Mouse (Mus musculus) ovary, postnatal 14 days (tissue): ENCODE results near the gene Pknox1.
"Not testable (repeated sequence)": the region's sequence is repeated elsewhere in the genome, so short reads cannot be mapped to it uniquely, and the experiment has no call there.

Experiments used
- DNase-seq: peaks from one replicate; pipeline ENCODE4 v3.0.0; 2022; ENCODE audit warnings: low spot score

Pknox1 gene

DNA sequence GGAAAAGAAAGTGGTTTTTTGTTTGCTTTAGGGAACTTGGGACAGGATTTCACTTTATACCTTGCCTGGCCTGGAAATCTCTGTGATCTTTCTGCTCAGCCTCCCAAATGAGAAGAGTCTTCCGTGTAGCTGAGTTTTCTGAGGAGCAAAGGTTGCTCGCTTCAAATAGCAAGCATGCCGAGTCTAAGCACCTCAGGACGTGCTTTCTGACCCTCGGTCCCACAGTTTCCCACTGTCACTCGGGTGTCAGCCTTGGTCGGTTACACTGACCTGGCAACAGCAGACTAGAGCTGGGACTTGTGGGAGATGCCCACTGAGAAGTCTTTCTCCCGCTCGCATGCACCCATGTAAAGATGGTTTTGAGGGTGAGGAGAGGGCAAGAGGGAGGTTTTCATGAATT is 33.4 kb downstream of the Pknox1 start:
- no peak for DNase-seq

DNA sequence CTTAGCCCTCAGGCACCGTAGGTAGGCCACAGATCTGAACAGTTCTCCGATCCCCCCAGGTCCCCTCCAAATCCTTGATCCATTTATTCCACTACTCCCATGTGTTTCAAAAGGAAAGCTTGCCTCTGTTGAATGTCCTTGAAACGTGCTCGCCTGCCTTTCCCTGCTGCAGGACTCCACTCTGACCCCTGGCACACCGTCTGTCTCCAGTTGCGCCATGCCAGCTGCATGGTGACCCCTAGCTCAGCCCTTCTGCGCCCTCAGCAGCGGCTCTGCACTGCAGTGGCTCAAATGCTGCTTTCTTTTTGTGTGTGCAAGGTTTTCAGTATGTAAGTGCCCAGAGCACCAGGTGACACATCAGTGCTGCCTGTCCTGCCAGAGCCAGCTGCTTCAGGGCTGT is 34.1 kb downstream of the Pknox1 start:
- DNase-seq, result no peak

DNA sequence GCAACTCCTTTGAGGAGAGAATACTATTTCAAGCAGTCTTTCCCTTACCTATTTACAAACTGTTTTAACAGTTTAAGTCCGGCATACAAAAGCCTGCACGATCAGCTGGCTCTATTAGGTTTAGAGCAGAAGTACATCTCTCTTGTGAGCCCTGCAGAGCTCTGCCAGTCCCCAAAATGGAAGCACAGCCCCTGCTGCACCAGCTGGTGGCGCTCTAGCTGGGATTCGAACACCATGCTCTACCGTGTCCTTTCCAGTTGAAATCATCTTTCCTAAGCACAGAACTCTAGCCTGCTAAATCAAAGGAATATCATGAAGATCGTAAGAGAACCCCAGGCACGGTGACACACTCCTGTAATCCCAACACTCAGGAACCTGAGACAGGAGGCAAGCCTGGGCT is 41.9 kb downstream of the Pknox1 start:
- no peak for DNase-seq

DNA sequence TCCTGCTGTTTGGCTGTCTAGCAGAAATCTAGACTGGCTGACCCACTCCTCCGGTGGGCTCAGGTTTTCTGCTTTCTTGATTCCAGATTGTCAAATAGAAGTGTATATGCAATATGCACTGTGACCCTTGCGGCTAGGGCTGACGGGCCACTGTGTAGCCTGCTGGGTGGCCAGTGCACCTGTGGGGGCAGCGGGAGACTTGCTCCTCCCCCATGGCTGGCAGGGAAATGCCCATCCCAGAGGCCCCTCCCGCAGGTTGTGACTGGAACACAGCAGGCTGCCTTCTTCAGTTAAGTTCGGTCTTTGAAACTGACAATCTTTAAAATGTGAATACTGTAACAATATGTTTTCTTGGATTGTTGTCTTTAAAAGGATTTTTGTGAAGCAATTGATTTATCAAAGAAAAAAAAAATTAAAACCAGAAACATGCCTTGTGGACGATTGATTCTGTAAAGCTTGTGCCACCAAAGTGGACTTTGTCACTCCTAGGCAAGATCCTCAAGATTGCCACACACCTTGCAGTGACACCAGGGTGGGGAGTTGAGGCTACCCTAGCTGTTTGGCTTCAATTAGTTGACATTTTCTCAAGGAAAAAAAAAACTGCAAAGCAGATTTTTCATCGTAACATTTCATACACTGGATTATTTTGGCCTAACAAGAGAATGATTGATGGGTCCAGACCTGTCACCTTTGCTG is 42.9 kb downstream of the Pknox1 start:
- no peak for DNase-seq

DNA sequence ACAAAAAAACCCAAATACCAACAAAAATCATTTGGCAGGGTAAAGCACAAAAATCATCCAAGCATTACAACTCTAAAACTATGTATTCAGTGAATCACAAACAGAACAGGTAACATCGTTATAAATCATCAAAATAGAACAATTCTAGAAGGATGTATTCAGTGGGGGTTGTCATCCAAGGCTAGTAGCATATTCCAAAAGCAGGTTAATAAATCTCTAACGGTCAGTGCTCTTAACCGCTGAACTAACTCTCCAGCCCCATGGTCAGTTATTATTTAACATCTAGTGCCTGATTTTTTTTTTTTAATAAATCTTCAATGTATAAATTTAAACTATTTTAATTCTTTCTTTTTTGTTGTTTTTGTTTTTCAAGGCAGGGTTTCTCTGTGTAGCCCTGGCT is 44.6 kb downstream of the Pknox1 start:
- not testable (repeated sequence) for DNase-seq

DNA sequence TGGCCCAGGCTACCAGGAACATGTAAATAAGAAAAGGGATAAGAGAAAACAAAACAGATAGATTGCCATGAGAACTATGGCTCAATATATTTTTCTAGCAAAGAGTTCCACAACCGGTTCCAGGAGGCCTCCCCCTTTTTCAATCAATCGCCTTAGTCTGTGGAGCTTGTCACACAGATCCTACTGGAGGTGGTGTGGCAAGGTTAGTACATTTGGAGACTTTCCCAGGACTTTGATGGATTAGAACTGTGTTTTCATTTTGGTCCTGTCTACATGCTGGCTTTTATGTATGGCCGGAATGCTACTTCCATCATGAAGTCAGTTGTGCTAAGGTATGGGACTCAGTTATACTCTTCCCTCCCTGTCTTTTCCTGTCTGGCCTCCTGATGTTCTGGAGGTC is 45.4 kb downstream of the Pknox1 start:
- no peak for DNase-seq

DNA sequence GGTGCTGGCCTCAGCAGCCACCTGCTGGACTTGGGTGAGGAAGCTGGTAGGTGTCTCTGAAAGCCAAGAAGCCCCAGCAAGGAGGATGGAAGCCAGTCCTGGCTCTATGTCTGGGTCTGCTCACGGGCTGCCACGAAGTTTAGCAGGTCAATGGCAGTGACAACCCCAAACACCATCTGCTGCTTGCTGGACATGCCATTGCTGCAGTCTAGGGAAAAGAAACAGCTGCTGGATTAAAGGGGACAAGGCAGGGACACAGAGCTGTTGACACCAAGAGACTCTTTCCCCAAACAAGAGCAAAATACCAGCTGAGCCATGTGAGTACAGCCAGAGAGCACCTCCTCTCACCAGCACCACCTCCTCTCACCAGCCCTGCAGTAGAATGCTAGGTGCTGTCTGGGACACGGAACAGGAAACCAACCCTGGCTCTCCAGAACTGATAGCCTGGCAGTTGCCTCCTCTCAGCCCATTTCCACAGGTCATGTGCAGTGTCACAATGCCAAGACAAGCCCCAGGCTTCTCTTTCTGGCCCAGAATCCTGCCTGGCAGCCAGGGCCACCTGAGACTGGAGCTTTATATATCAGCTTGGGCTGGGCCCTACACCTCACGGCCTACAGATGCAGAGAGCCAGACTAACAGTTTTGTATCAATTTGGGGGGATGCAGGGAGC is 48.7 kb downstream of the Pknox1 start:
- DNase-seq, result no peak

DNA sequence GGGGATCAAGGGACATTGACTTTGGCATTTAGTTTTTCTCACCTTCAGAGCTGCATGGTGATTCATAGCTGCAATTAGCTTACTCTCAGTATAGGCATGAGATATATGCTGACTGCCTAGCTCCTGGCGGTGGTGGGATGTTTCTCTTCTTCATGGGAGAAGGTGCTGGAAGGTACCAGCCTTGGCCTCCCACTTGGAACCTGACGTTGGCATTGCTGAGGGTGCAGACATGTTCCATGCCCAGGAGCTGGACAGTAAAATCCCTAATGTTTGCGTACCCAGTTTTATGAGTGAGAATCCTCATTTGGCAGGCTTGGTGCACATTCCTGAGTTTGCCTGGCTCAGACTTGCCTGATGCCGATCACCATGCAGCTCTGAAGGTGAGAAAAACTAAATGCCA is 58.6 kb downstream of the Pknox1 start:
- DNase-seq, result no peak

DNA sequence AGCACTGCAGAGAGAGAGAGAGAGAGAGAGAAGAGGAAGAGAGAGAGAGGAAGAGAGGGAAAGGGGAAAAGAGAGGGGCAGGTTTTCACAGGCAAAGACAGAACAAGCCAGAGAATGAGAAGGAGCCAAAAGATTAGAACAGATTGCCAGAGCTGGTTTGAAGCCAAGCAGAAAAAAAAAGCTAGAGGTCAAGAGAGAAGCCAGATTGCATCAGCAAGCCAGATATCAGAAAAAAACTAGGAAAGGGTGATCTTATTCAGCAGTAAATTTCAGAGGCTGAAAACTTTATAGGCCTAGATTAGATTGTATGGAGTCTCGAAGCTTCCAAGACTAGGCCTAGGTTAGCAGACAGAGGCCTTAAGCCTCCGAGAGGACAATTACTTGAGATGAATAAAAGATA is 63.4 kb downstream of the Pknox1 start:
- DNase-seq, result no peak

DNA sequence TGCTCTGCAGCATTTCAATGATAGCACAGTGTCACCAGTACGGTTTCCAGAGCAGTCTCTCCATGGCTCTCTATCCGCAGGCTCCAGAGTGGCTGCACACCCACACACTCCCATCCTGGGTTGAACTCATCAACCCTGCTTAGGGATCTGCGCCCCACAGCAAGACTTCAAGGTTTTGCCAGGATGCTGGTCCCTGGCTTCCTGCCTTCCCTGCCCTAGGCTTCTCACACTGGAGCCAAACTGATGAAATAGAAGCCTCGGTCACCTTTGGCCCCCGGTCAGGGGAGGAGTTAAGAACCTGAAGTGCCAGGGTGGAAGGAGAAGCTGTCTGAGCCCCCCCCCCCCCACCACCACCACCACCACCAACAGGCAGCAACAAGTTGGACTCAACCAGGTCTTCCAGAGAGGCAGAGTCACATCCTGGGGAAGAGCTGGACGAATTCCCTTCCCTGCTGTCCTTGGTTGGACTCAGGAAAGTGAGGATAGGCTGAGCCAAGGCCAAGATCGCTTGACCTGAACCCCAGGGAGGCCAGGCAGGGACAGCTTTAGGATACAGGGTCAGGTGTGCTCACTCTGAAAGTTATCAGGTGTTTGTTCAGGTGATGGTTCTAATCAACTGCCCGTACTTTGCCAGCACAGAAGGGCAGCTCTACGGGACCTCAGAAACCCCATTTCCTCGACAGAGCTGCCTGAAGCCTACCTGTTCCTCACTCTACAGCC is 66.7 kb downstream of the Pknox1 start:
- no peak for DNase-seq

DNA sequence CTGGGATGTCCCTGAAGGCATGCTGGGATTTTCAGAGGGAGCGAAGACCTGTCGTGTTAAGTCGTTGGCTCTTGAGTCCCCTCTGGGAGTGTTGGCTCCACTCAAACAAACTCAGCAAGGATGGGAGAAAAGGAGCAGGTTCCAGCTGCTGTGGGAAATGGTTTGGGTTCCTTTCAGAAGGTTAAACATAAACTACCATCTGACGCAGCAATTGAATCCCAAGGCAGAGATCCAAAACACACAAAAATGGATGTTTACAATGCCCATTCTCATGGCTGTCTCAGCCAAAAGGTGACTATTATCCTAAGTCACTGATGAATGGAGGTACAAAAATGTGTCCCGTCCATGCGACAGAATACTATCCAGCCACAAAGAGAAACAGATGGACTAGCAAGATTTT is 68.5 kb downstream of the Pknox1 start:
- no peak for DNase-seq

DNA sequence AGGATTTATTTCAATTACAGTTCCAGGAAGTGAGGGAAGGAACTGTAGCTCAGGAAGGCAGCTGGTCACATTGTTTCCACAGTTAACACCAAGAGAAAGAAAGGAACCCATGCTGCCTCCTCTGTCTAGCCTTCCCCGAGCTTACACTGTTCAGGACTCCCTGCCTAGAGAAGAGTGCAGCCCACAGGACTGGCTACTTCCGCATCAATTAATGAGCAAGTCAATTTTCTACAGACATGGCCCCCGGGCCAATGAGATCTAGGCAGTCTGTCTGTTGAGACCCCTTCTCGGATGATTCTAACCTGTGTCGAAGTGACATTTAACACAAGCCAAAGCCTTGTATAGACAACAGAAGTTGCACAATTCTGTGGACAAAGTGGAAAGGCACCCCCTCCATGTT is 70.4 kb downstream of the Pknox1 start:
- no peak for DNase-seq

DNA sequence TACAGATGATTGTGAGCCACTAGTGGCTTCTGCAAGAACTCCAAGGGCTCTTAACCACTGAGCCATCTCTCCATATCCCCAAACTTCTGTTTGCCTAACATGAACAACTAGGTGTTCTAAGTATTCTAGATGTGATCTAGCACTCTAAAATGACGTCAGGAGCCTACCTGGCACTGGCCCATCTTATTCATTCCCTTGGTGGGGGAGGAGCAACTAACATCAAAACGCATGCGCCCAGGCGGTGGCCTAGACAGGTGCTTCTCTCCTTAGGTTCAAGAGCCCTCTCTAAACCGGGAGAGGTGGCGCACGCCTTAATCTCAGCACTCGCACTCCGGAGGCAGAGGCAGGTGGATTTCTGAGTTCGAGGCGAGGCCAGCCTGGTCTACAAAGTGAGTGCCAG is 71.2 kb downstream of the Pknox1 start:
- no peak for DNase-seq

DNA sequence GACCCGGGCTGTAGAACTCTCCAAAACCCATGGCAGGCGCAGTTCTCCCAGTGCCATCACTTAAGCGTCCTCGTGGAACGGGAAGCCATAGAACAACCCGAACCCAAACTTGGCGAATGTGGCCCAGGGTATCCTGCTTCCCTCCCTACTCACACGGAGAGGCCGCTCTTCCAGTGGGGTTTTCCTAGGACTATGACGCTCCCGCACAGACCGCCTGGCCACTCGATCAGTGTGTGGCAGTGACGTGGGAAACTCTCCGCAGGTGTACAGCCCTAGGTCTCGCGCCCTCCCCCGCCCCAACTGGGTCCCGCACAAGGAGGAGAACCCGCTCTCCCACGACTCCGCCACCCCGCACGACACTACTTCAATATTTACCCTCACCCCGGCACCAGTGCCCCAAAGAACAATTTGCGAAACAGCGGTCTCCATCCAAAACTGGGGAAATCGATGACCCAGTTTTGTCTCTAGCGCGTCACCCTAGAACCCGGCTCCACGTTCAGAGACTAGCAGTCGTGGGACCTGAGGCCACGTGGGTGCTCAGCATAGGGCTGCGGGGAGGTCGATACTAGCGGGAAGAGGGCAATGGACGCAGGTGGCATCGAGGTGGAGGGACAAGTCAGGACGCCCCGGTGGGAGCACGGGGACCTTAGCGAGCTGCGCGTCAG is 71.9 kb downstream of the Pknox1 start:
- no peak for DNase-seq

DNA sequence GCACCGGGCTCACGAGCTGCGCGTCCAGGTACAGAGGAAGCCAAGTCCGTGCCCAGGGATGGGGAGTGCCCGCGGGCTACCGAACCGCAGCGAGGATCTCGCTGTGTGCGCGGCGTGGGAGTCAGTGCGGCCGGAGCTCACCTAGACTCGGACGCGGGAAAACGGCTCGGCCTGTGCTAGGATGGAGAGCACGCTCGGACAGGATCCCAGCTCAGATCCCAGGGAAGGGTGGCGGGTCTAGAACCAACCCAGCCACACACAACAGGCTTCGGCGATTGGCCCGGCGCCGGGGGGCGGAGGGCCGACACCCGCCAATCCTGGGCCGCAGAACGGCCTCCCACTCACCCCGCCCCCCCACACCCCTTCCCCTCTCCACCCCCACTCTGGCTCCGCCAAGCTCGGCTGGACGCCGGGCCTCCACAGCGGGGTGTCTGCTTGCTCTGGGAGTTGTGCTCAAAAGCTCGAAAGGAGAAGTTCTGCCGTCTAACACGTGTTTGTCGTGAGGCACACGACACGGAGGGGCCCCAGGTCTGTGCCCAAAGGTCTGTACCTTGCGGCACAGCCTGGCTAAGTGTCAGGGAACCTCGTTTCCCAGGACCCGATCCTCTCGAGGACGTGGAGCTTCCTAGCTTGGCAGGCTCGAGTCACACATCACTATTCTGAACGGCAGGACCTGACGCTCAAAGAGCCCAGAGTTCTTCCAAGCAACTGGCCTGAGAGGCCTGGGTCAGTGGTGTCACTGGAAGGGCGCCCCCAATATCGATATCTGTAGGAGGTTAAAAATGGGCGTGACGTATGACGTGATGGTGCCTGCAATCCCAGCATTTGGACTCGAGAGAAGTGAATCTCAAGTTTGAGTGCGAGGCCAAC is 72.6 kb downstream of the Pknox1 start, which contains the start of gene Cbs:
Gene Cbs (minus strand): TSS at position 297 of the 870 bp plus-strand sequence.
- peak; percentile 70 for DNase-seq

DNA sequence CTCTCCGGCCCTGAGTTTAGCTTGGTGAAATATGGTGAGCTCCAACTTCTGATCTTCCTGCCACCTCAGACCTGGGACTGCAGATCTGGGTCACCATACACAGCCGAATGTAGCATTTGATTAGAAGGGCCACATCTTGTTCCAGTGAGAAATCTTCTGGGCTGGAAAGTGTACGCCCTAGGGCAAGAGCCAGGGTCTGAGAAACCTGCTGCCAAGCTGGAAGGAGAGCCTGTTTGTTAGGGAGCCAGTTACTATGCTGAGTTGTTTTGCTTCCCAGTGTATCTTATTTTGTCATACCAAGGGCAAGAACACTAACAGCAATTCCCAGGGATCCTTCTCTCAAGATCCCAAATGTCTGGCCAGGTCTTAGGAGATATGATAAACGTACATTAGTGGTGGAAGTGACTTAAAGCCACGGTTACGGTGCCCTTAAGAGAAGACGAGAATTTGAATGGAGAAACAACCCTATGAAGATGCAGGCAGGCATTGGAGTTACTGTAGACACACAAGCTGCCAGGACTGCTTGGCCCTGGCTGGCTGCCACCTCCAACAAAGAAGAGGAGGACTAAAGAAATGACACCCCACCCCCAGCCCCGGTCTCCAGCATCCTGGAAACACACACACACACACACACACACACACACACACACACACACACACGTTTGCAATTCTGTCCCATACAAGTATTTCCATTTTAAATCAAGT is 73.5 kb downstream of the Pknox1 start:
- no peak for DNase-seq

DNA sequence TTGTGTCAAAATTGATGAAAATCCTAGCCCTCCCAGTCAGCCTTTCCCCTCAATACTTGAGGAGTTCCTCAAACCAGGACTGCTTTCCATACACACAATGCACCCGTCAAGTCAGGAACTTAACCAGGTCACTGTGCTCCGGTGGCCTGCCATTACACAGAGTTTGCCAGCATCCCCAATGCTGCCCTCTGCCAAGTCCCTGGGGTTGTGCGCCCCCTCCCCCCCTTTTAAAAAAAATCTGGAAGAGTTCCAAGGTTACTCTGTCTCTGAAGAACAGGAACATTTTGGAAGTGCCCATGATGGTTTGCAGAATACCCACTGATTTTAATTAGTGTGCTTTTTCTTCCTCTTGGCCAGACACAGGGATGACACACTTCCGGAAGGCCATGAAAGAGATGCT is 75.1 kb downstream of the Pknox1 start:
- DNase-seq, result no peak

DNA sequence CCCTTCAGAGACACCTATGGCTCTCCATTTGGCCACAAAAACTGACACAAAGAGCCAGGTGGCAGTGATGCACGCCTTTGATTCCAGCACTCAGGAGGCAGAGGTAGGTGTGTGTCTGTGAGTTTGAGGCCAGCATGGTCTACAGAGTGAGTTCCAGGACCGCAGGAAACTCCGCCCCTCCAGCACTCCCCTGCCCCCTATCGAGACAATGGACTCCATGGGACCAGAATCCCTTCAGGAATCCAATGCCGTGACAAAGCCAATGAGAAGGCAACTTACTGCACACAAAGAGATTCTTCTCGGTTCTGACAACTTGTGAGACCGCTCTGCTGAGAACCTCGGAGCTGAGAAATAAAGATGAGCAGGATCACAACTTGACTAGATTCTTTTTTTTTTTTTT is 77.8 kb downstream of the Pknox1 start:
- DNase-seq, result no peak

DNA sequence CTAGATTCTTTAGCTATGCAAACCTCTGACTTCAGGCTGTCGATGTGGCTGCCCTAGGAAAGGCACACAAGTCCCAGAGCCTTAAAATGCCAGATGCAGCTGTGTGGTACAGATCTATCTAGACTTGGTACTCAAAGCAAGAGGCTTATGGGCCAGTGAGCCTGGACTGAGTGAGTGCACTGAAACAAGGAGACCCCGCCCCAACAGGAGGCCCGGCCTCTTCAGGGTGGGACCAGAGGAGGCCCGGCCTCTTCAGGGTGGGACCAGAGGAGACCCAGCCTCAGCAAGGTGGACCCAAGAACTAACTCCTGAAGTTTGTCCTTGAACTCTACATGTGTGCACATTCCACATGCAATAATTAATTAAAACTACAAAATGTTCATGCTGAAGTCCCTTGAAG is 78.4 kb downstream of the Pknox1 start:
- no peak for DNase-seq

DNA sequence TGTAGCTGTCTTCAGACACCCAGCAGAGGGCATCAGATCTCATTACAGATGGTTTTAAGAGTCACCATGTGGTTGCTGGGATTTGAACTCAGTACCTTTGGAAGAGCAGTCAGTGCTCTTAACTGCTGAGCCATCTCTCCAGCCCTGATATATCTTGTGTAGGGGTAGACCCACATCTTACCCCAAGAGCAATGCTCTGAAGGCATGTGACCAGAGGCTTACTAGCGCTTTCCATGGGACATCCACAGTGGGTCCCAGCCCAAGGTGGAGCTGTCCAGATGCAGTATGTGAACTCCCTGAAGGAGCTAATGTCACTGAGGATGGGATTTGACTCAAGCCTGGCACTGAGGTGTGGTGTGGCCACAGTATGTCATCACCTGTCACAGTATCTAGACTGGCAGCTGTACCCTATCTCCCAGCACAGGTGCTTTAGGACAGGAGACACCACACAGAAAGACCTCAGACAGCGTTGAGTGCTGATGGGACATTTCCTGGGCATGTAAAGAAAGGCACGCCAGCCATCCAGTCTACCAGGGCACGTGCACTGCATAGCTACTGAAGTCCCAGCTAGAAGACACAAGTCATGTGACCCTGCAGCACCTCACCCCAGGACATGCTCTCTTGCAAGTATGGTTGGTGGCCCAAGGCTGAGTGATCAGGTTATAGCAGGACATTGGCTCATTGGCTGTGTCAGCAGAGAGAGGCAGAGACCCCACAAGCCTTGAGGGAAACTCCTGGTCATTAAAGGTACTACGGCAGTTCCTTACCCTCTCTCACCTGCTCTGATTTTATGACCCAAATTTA is 81.9 kb downstream of the Pknox1 start:
- no peak for DNase-seq
